Mouse (Mus musculus): ENCODE results near the gene Slc26a1. TPM values are rescaled to one million over a fixed set of nuclear protein-coding genes. Genes with fewer than 3 reads are reported as not detected.

Slc26a1 gene
- polyA plus RNA-seq, 2 experiments from 2014 or later, result 0.31 TPM; not detected in 1

Other genes with a start within 250 kb of the Slc26a1 start
- gene Atp5k, start 241.1 kb downstream of the Slc26a1 start, polyA plus RNA-seq (2017; shearing (Covaris generic)), result 100 to 1,000 TPM; 209 to 291 TPM
- gene Mfsd7a, start 226.7 kb downstream of the Slc26a1 start, polyA plus RNA-seq (2017; shearing (Covaris generic)), result not detected
- 1 to 10 TPM; 3.4 to 4.2 TPM for gene Pcgf3, start 214.3 kb downstream of the Slc26a1 start, polyA plus RNA-seq (2017; shearing (Covaris generic))
- gene Cplx1, start 125.5 kb downstream of the Slc26a1 start, polyA plus RNA-seq (2017; shearing (Covaris generic)), result not detected
- gene Gak, start 45.8 kb downstream of the Slc26a1 start, polyA plus RNA-seq (2017; shearing (Covaris generic)), result 10 to 100 TPM; 66.0 to 73.0 TPM
- gene Tmem175, start 45.8 kb downstream of the Slc26a1 start, polyA plus RNA-seq (2017; shearing (Covaris generic)), result 10 to 100 TPM; 36.5 to 39.2 TPM
- gene Idua, start 15.2 kb downstream of the Slc26a1 start, polyA plus RNA-seq (2017; shearing (Covaris generic)), result 1 to 10 TPM; 8.8 to 9.8 TPM
- 1 to 10 TPM; 4.4 to 4.5 TPM for gene Dgkq, start 5.9 kb downstream of the Slc26a1 start, polyA plus RNA-seq (2017; shearing (Covaris generic))
- gene Fgfrl1, start 16.8 kb upstream of the Slc26a1 start, polyA plus RNA-seq (2017; shearing (Covaris generic)), result not detected
- gene Rnf212, start 99.4 kb upstream of the Slc26a1 start, polyA plus RNA-seq (2017; shearing (Covaris generic)), result not detected
- gene Tmed11, start 119.8 kb upstream of the Slc26a1 start, polyA plus RNA-seq (2017; shearing (Covaris generic)), result not detected
- gene Vmn2r8, start 133.3 kb upstream of the Slc26a1 start, polyA plus RNA-seq (2017; shearing (Covaris generic)), result not detected
- gene Vmn2r9, start 177.0 kb upstream of the Slc26a1 start, polyA plus RNA-seq (2017; shearing (Covaris generic)), result under 1 TPM in 1 of 2 experiments, not detected in 1; 0.26 TPM

Measured in activated CD4-positive, CD25-positive, alpha-beta regulatory T cell, adult 4 months (primary cell).